Mouse (Mus musculus) limb, embryonic 14.5 days (tissue): ENCODE measurements around the gene Ppm1h. TPM values are rescaled to one million over a fixed set of nuclear protein-coding genes. Genes with fewer than 3 reads are reported as not detected.

ENCODE experiments used
- ATAC-seq: fragments of 200-750 bp; cut with Nextera tagmentation; 2 replicates; pipeline ENCODE4 v1.8.0; 2017; ENCODE audit warnings: low read depth, moderate number of reproducible peaks, moderate TSS enrichment; ENCODE audit not compliant: low FRiP score
- DNase-seq: peaks from one replicate; pipeline ENCODE4 v3.0.0-alpha.2; 2015; ENCODE audit warnings: low spot score
- H3K27ac ChIP-seq: fragments of 300-500 bp; sonication (generic); replicated peaks from 2 replicates; pipeline ENCODE4 v1.5.1; 2014; ENCODE audit warnings: low read depth, mild to moderate bottlenecking, low read length, moderate library complexity, mixed read lengths
- H3K27me3 ChIP-seq: fragments of 300-500 bp; sonication (generic); 2 replicates; pipeline ENCODE4 v1.6.1; 2014; ENCODE audit warnings: low read length, mixed read lengths; ENCODE audit not compliant: control insufficient read depth, insufficient read depth
- H3K36me3 ChIP-seq: fragments of 300-500 bp; sonication (generic); 2 replicates; pipeline ENCODE4 v1.6.1; 2014; ENCODE audit warnings: mild to moderate bottlenecking, low read length, moderate library complexity, mixed read lengths; ENCODE audit not compliant: control insufficient read depth, insufficient read depth
- H3K4me1 ChIP-seq: fragments of 300-500 bp; sonication (generic); 2 replicates; pipeline ENCODE4 v1.6.1; 2014; ENCODE audit warnings: antibody characterized with exemption, low read length, mixed read lengths; ENCODE audit not compliant: control insufficient read depth, insufficient read depth
- H3K4me2 ChIP-seq: fragments of 300-500 bp; sonication (generic); replicated peaks from 2 replicates; pipeline ENCODE4 v1.6.1; 2014; ENCODE audit warnings: low read depth, mild to moderate bottlenecking, low read length, moderate library complexity; ENCODE audit not compliant: severe bottlenecking
- H3K4me3 ChIP-seq: fragments of 300-500 bp; sonication (generic); replicated peaks from 2 replicates; pipeline ENCODE4 v1.5.1; 2014; ENCODE audit warnings: low read length
- H3K9ac ChIP-seq: fragments of 300-500 bp; sonication (generic); 2 replicates; pipeline ENCODE4 v1.6.1; 2014; ENCODE audit warnings: mild to moderate bottlenecking, low read depth, low read length, moderate library complexity; ENCODE audit not compliant: severe bottlenecking
- H3K9me3 ChIP-seq: fragments of 300-500 bp; sonication (generic); 2 replicates; pipeline ENCODE4 v1.6.1; 2016; ENCODE audit warnings: low read length; ENCODE audit not compliant: control insufficient read depth
- POLR2A ChIP-seq: fragments of 200-500 bp; IDR thresholded peaks from 2 replicates; pipeline ENCODE4 v1.8.0; 2012; ENCODE audit warnings: inconsistent platforms, mild to moderate bottlenecking, moderate library complexity, borderline replicate concordance; ENCODE audit not compliant: insufficient read depth, insufficient read length; ENCODE audit errors: extremely low read depth
- WGBS: fragments of 180-500 bp; shearing (Covaris S2); extraction: QIAGEN DNeasy Blood & Tissue Kit; methylation state at CpG from one replicate; pipeline ENCODE4 v1.1.7; 2014; 5-methylcytosine and 5-hydroxymethylcytosine counted together
- polyA plus RNA-seq, 2 experiments: library from polyadenylated mRNA; depleted of rRNA in 1 of 2; stranded (reverse) in 1 of 2; unstranded in 1 of 2; fragments of >200 nt; fragmentation: Nextera tagmentation in 1 of 2; extraction: Ambion mirVana in 1 of 2; gene quantifications; 2 replicates each; pipeline versions ENCODE4 v1.2.1 to v1.2.3; 2012 to 2014

Gene Ppm1h
- polyA plus RNA-seq, 2 experiments, result 2.2 to 3.4 TPM

DNA sequence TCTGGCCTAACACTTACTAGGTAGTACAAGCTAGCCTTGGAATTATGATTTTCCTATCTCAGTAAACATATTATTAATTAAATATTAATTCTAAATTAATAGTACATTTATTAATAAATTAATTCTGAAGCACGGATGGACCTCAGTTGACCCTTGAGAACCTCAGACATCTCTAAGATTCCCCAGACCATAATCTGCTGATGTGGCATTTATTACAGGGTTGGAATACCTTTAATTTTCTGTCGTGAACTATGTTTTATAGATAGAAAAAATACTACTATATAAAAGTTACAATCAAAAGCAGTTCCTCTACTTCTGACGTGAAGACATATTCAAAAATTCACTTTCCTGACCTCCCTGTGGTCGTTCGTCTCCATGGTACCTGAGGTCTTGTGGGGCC, 19.8 kb downstream of the Ppm1h start:
- H3K9me3 ChIP-seq, result no peaks in the 10 kb centered on the region
- 69% methylated on average over 5 of the region's 5 CpGs for WGBS
- peaks cover 10% of the 10 kb centered on the region; the same call in 1 of the 2 replicates for H3K4me1 ChIP-seq
- DNase-seq (no peak), ATAC-seq (no peak)
- H3K4me2 ChIP-seq, result no peak overlapping the region
- no peaks in the 10 kb centered on the region for H3K36me3 ChIP-seq
- no peak overlapping the region for H3K9ac ChIP-seq
- TF ChIP-seq POLR2A, result no peak
- no peak overlapping the region for H3K27ac ChIP-seq
- no peak overlapping the region for H3K4me3 ChIP-seq
- no peaks in the 10 kb centered on the region for H3K27me3 ChIP-seq

GRCm38 (mm10) chr10:122704901-122705300, 26.3 kb downstream of the Ppm1h start:
- H3K9ac ChIP-seq, result no peak overlapping the region
- H3K4me2 ChIP-seq, result no peak overlapping the region
- no peak overlapping the region for H3K27ac ChIP-seq
- H3K36me3 ChIP-seq, result no peaks in the 10 kb centered on the region
- no peak for DNase-seq
- H3K9me3 ChIP-seq, result no peaks in the 10 kb centered on the region
- no peak for TF ChIP-seq POLR2A
- H3K4me3 ChIP-seq, result no peak overlapping the region
- ATAC-seq, result no peak
- 81% methylated on average over 5 of the region's 5 CpGs for WGBS
- no peaks in the 10 kb centered on the region for H3K27me3 ChIP-seq
- no peaks in the 10 kb centered on the region for H3K4me1 ChIP-seq

DNA sequence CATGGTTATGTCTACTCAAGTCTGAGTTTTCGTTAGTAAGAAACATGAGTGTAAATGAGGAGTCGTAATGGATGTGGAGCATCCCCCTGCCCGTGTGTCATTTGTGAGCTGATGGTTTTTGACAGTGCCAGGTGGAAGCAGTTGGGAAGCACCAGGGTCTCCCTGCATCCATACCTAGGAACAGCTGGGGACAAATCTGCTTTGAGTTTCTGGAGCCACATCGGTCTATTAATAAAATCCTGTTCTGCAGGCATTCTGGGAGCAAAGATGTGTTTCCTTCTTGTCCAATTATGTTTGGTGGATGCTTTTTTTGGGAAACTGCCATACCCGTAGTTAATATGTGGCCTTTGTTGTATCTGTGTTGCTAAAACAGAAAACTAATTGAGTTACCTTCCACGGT, 26.9 kb downstream of the Ppm1h start:
- Histone ChIP-seq H3K27me3 (no peaks in the 10 kb centered on the region), H3K27ac (no peak overlapping the region), H3K4me1 (0 out of 2 replicates have a peak, but pooled peaks cover 3% of the 10 kb centered on the region), H3K9ac (no peak overlapping the region), H3K4me3 (no peak overlapping the region), H3K9me3 (no peaks in the 10 kb centered on the region), H3K4me2 (no peak overlapping the region), H3K36me3 (no peaks in the 10 kb centered on the region)
- DNase-seq (no peak), ATAC-seq (no peak)
- no peak for TF ChIP-seq POLR2A
- WGBS, result 79% methylated on average over 6 of the region's 6 CpGs

- ATAC-seq (no peak), DNase-seq (no peak)
- WGBS, result 59% methylated on average over 6 of the region's 6 CpGs
- Histone ChIP-seq H3K27me3 (no peaks in the 10 kb centered on the region), H3K9me3 (no peaks in the 10 kb centered on the region), H3K36me3 (no peaks in the 10 kb centered on the region), H3K9ac (no peak overlapping the region), H3K4me1 (peaks cover 11% of the 10 kb centered on the region; the same call in 1 of the 2 replicates), H3K4me3 (no peak overlapping the region), H3K27ac (no peak overlapping the region), H3K4me2 (no peak overlapping the region)
- no peak for TF ChIP-seq POLR2A
These were observed 32.8 kb downstream of the Ppm1h start for GRCm38 (mm10) chr10:122711381-122711811.

GRCm38 (mm10) chr10:122712307-122712706, 33.7 kb downstream of the Ppm1h start:
- H3K27me3 ChIP-seq, result no peaks in the 10 kb centered on the region
- peaks cover 11% of the 10 kb centered on the region; the same call in 1 of the 2 replicates for H3K4me1 ChIP-seq
- no peaks in the 10 kb centered on the region for H3K9me3 ChIP-seq
- H3K9ac ChIP-seq, result no peak overlapping the region
- WGBS, result 76% methylated on average over 5 of the region's 5 CpGs
- no peaks in the 10 kb centered on the region for H3K36me3 ChIP-seq
- no peak overlapping the region for H3K4me2 ChIP-seq
- H3K4me3 ChIP-seq, result no peak overlapping the region
- no peak overlapping the region for H3K27ac ChIP-seq
- TF ChIP-seq POLR2A, result no peak
- DNase-seq, result no peak
- no peak for ATAC-seq

DNA sequence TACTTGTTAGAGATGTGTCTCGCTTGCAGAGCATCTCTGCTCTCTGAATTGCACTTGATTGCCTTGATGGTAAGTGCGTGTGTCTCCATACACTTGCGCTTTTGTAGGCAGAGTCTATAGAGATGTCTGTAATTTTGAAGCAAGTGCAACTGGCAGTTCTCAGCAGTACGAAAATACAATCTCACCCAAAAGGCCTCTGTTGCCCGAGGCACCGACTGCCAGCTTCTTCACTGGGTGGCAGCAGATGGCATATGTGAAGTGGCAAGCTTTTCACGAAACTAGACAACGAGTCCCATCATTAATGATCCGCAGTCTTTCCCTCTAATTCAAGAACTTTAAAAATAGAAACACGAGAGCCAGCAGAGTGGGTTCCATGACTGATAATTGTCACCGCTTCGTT, 37.3 kb downstream of the Ppm1h start:
- Histone ChIP-seq H3K27ac (no peak overlapping the region), H3K4me3 (no peak overlapping the region), H3K4me2 (no peak overlapping the region), H3K36me3 (no peaks in the 10 kb centered on the region), H3K27me3 (no peaks in the 10 kb centered on the region), H3K9ac (no peak overlapping the region), H3K4me1 (peaks cover 7% of the 10 kb centered on the region; the same call in 1 of the 2 replicates), H3K9me3 (no peaks in the 10 kb centered on the region)
- no peak for DNase-seq
- ATAC-seq, result no peak
- WGBS, result 86% methylated on average over 12 of the region's 12 CpGs
- no peak for TF ChIP-seq POLR2A
